Mouse (Mus musculus) kidney, adult 11 months (tissue): ENCODE measurements around the gene Cdt1.

Source experiments
- DNase-seq: peaks from one replicate; pipeline ENCODE4 v3.0.0; 2022

The Cdt1 gene

DNA sequence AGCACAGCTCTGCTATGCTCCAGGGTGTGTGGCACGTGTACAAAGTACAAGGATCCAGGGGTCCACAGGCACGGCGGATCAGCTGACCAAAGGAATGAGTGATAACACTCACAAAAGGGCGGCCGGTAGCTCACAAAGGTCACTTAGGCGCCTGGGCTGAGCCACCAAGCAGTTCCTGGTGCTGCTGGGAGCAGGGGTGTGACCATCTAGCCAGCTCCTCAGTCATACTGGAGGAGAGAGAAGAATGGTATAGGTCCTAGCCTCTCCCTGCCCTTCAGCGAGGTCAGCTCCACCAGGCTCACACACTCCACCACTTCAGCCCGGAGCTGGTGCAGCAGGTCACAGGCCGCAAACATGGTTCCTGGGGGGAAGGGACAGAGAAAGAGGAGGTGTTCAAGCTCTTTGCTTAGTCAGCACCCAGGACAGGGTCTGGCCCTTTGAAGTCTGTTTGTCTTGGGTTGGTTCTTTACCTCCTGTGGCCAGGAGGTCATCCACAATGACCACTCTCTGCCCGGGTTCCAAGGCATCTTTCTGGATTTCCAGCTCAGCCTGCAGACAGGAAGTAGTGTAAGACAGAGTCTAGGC is 6.9 kb downstream of the Cdt1 start:
- peak; percentile 46 for DNase-seq

- DNase-seq: no peak
Observed at GRCm38 (mm10) chr8:122575286-122575685, 7.5 kb downstream of the Cdt1 start.

DNA sequence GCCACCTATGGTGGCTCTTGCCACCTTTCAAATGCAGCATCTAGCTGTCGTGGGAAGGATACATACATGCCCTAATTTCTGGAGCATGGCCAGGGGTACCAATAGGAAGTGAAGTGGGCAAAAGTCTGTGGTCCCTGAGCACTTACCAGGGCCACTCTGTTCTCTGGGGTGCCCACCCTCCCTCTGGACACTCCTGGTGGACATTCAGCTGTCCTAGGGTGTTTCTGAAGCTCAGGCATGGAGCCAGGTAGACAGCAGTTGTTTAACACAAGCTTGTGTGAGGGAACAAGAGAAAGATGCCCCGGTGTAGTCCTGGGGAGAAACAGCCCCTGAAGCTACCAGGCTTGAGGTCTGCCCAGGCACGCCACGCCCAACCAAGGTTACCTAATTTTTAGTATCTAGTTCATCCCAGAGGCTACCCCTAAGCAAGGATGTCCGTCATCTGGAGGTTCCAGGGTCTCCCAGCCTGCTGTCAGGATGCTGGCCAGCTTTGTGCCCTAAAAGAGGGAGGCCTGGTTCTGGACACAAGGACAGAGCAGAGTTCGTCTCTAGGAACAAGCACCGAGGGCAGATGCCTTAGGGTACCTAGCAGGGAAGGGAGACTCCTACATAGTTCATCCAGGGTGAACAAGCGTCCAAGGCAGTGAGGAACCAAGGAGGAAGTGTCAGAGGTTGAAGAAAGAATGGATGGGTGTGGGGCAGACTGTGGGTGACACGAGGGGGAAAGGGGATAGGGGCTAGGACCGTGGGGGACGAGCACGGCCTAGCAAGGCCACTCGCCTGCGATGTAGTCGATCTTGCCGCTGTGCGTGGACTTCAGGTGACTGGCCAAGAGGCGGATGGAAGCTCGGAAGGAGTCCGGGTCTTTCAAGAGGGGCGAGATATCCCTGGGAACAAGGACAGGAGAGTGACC is 8.2 kb downstream of the Cdt1 start:
- no peak for DNase-seq

- DNase-seq: peak; percentile 94
Observed at GRCm38 (mm10) chr8:122576648-122577022, 8.8 kb downstream of the Cdt1 start, which contains the start of gene Aprt. TSS of gene Aprt (minus strand) at chr8:122576909.

- DNase-seq: no peak
Observed at GRCm38 (mm10) chr8:122577116-122577515, 9.3 kb downstream of the Cdt1 start.

GRCm38 (mm10) chr8:122579196-122579595 is 11.4 kb downstream of the Cdt1 start:
- DNase-seq: peak; percentile 16

GRCm38 (mm10) chr8:122580926-122581325 is 13.1 kb downstream of the Cdt1 start:
- DNase-seq: no peak

DNA sequence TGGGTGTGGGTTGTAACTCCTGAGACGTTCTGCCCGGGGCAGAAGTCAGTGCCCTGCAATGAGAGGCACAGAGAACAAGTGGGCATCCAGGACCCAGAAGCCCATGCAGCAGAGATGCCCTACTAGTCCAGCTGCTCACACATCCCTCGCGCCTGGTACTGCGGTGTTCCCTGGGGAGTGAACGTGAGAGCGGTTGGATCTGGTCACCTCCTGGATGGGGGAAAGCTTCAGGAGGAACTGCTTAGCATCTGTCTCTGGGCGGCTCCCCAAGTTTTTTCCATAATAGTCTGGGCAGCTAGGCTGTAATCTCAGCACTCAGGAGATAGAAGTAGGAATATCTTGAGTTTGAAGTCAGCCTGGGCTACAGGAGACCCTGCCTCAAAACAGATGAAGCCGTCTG is 17.2 kb downstream of the Cdt1 start:
- DNase-seq: no peak

DNA sequence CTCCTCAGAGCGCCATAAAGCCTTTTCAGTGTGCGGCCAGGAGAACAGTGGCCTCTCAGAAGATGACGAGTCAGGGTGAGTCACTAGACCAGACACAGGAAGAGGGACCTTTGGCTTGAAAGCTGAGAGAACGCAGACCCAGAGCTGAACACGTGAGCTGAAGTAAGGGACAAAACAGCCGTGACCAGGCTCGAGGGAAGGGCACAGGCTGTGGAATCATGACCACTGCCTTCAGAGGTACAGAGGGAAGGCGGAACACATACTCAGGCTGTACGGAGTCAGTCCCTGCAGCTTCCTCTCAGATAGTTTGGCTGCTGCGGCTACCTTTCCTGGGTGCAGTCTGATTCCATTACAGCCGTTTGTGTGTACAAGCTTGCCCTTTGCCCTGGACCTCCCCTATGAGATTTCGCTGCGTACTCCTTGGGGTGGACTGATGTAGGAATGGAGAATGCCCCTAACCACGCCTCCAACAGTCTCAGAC is 17.6 kb downstream of the Cdt1 start:
- DNase-seq: peak; percentile 25

DNA sequence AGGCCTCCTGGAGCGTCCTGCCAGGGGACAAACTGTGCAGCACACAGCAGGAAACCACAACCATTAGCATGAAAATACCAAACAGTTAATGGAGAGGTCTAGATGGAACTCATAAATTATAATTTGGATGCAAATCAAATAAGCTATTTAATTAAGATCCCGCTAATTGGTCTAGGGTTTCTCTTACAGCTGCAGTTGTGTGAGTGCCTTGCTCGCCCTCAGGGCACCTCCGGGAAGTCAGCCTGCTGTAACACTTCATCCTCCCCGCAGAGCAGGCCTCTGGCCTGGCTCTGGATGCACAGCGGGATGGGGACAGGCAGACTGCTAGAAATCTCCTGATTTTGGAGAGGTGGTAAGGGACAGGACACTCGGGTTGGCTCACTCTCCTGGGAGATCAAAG is 18.4 kb downstream of the Cdt1 start:
- DNase-seq: no peak

DNA sequence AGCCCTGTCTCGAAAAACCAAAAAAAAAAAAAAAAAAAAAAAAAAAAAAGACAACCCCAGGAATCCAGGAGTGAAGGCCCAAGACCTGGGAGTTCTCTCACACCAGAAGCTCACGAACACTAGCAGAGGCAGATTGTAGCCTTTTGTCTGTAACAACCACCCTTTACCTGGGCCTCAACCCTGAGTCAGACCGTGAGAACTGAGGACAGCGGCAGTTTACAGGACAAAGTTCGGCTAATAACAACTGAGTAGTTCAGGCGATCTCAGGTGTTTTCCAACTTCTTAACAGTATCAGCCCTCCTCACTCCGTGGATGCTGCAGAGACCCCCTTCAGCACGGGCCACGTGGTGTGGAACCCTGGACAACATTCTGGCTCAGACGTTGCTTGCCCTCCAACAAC is 18.9 kb downstream of the Cdt1 start:
- DNase-seq: no peak

DNA sequence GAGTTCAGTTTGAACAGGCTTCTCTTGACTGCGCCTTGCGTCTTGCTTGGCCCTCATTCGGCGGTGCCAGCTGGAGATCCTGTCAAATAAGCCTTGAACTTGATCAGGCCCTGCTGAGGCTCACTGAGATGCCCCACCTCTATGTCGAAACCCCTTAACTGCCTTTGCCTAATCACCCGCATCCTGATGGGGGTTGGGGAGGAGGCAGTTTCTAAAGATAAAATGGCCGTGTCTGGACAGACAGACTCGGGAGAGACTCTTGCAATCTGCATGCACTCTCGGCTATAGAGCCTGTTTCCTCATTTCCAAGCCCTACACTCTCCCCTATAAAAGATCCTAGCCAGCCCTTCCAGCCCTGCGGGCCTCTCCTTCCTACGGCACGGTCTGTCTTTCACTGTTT is 25.4 kb downstream of the Cdt1 start:
- DNase-seq: no peak

GRCm38 (mm10) chr8:122593783-122594507 is 26.1 kb downstream of the Cdt1 start:
- DNase-seq: no peak

GRCm38 (mm10) chr8:122596031-122596430 is 28.2 kb downstream of the Cdt1 start:
- no peak for DNase-seq

- DNase-seq: peak; percentile 82
Observed at GRCm38 (mm10) chr8:122600666-122601065, 32.9 kb downstream of the Cdt1 start.

DNA sequence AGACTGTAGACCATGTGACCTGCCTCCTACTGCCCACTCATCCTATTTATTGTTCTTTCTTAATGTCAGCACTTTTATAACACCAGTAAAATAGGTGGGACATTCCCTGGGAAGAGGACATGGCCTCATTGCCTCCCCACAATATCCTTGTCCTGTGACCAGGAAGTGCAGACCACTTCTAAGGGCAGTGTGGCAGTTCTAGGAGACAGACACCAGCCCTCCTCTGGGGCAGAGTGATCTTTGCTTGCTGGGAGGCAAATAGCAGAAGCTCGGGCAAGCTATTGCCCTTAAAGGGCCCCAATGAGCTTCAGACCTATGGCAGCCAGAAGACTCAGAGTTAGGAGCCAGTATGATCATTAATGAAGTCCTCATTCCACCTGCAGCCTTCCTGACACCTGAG is 36.8 kb downstream of the Cdt1 start:
- DNase-seq: no peak

DNA sequence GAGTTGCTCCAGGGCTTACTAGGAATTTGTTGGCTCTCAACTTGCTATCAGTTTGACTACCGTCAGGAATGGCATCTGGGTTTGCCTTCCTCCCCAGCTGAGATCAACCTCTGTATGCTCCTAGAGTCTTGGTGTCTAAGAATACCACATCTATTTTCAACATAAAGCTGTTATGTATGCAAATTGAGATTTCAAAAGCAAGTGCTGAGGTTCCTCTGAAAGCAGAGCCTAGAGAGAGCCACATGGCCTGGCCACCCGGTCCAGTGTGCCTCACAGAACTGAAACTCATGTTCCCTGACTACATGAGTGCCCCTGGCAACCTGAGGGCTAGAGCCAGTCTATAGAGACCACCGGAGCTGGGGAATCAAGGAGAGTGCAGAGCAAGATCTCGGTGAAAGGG is 37.6 kb downstream of the Cdt1 start:
- DNase-seq: no peak

DNA sequence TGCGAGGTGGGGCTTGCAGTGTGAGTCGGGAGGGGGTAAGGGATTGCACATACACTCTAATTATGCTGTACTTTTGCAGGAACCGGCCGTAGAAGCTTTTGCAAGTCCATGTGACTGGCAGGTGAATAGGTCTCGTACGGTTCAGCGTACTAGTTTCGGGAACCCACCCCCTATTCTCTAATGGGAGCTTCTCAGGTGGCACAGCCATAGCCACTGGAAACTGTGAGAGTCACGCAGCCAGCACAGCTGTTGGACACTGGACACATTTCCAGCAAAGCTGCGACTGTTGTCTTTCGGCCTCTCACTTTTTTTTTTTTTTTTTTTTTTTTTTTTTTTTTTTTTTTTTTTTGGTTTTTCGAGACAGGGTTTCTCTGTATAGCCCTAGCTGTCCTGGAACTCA is 39.0 kb downstream of the Cdt1 start:
- DNase-seq: no peak

GRCm38 (mm10) chr8:122610209-122610608 is 42.4 kb downstream of the Cdt1 start:
- DNase-seq: no peak

DNA sequence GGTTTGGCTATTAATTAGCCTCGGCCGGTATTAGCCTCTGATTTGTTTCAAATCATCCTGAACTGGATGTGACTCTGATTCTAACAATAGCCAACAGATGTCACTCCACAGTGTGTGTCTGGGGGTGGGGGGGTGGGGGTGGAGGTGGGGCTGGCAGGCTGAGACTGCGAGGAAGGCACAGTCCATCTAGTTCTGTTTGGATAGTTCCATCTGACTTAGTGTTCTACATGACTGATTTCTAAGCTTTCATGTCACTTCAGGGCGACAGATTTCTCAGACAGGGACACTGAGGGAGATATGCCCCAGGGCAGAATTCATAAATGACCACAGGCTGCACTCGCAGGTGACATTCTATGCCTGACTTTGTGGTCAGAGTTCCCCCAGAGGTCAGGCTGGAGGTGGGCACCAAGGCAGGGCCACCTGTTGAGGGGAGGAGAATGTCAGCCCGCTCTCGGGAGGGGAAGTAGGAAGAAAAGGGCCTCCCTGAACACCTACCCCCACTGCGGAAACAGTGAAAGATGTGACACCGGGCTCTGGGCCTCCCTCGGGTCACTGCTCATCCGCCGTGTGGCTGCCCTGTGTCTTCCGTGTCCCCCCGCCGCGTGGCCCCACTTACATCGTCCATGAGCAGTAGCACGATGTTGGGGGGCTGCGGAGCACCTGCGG is 42.9 kb downstream of the Cdt1 start:
- no peak for DNase-seq

- peak; percentile 96 for DNase-seq
Observed at GRCm38 (mm10) chr8:122611295-122612133, 43.7 kb downstream of the Cdt1 start, which contains the start of the genes Galns and Trappc2l. TSS of gene Galns (minus strand) at chr8:122611463. TSS of gene Trappc2l (plus strand) at chr8:122611640.
